Mouse (Mus musculus) hindbrain, embryonic 14.5 days (tissue): ENCODE measurements at regions not wholly inside any gene's neighbourhood (a gene's known extent, or its start where the extent isn't known, plus 50 kb on each side); places are given as distances from the start of the nearest gene placed in this dataset.

Experiments used
- ATAC-seq: fragments of 200-750 bp; cut with Nextera tagmentation; 2 replicates; pipeline ENCODE4 v1.8.0; 2017; ENCODE audit warnings: moderate number of reproducible peaks, mild to moderate bottlenecking, moderate TSS enrichment, moderate library complexity; ENCODE audit not compliant: low FRiP score
- DNase-seq: peaks from one replicate; pipeline ENCODE4 v3.0.0-alpha.2; 2015; ENCODE audit warnings: low spot score
- H3K27ac ChIP-seq: fragments of 300-500 bp; sonication (generic); 2 replicates; pipeline ENCODE4 v1.5.1; 2014; ENCODE audit warnings: mild to moderate bottlenecking, moderate library complexity
- H3K27me3 ChIP-seq: fragments of 300-500 bp; sonication (generic); 2 replicates; pipeline ENCODE4 v1.6.1; 2014; ENCODE audit warnings: mild to moderate bottlenecking, low read length, mixed read lengths; ENCODE audit not compliant: control insufficient read depth, insufficient read depth
- H3K36me3 ChIP-seq: fragments of 300-500 bp; sonication (generic); replicated peaks from 2 replicates; pipeline ENCODE4 v1.6.1; 2014; ENCODE audit not compliant: control insufficient read depth, insufficient read depth
- H3K4me1 ChIP-seq: fragments of 300-500 bp; sonication (generic); replicated peaks from 2 replicates; pipeline ENCODE4 v1.6.1; 2014; ENCODE audit warnings: antibody characterized with exemption, low read length, mixed read lengths; ENCODE audit not compliant: control insufficient read depth, insufficient read depth
- H3K4me2 ChIP-seq: fragments of 300-500 bp; sonication (generic); replicated peaks from 2 replicates; pipeline ENCODE4 v1.6.1; 2014; ENCODE audit warnings: mild to moderate bottlenecking, moderate library complexity
- H3K4me3 ChIP-seq: fragments of 300-500 bp; sonication (generic); replicated peaks from 2 replicates; pipeline ENCODE4 v1.5.1; 2014; ENCODE audit warnings: mild to moderate bottlenecking, low read length
- H3K9ac ChIP-seq: fragments of 300-500 bp; sonication (generic); 2 replicates; pipeline ENCODE4 v1.6.1; 2014
- H3K9me3 ChIP-seq: fragments of 300-500 bp; sonication (generic); 2 replicates; pipeline ENCODE4 v1.6.1; 2016; ENCODE audit warnings: low read length; ENCODE audit not compliant: control insufficient read depth
- WGBS: fragments of 180-500 bp; shearing (Covaris S2); extraction: QIAGEN DNeasy Blood & Tissue Kit; methylation state at CpG from one replicate; pipeline ENCODE4 v1.1.7; 2014; 5-methylcytosine and 5-hydroxymethylcytosine counted together

DNA sequence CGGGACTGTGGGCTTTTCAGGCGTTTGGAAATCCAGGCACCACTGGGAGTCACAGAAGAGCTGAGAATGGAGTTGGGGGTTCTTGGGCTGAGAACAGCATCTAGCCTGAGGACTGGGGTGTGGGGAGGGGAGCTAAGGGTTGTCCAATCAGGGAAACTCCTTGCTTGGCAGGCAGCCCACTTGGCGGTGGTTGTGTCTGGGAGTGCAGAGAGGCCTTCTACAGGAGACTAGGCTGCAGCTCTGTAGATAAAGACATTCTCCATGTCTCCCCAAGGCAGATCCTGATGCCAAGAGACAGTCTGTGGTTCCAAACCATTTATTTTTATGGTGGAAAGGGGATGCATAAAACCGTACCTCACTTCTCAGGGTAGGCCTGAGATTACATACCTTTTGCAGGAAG, 774.6 kb downstream of the Brinp1 start:
- Histone ChIP-seq H3K27ac (no peak overlapping the region), H3K4me1 (no peaks in the 10 kb centered on the region), H3K4me3 (no peak overlapping the region), H3K4me2 (no peak overlapping the region), H3K27me3 (no peaks in the 10 kb centered on the region), H3K36me3 (no peaks in the 10 kb centered on the region), H3K9me3 (no peaks in the 10 kb centered on the region), H3K9ac (no peak overlapping the region)
- no peak for DNase-seq
- WGBS: 79% methylated on average over 4 of the region's 4 CpGs
- ATAC-seq: no peak

DNA sequence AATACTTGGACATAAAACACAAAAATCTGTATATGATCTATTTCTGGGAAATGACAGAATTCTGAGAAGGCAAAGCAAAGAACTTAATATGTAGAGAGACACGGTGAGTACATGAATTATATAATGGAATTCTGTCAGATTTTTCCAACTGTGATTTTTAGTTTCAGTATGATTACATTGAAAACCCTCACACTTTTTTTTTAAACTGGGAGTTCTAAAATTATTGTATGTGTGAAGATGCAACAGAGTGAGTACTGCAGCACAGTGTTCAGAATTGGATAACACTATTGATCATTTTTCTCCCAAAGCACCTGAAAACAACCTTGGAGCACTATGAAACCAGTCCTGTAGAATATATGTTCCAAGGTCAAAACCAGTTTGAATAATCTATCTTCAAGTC, 797.7 kb downstream of the Brinp1 start:
- no peaks in the 10 kb centered on the region for H3K27me3 ChIP-seq
- DNase-seq (no peak), ATAC-seq (no peak)
- no peak overlapping the region for H3K4me2 ChIP-seq
- no peaks in the 10 kb centered on the region for H3K4me1 ChIP-seq
- 92% methylated on average over 1 of the region's 1 CpGs for WGBS
- H3K4me3 ChIP-seq: no peak overlapping the region
- no peak overlapping the region for H3K9ac ChIP-seq
- H3K9me3 ChIP-seq: no peaks in the 10 kb centered on the region
- no peak overlapping the region for H3K27ac ChIP-seq
- H3K36me3 ChIP-seq: no peaks in the 10 kb centered on the region

DNA sequence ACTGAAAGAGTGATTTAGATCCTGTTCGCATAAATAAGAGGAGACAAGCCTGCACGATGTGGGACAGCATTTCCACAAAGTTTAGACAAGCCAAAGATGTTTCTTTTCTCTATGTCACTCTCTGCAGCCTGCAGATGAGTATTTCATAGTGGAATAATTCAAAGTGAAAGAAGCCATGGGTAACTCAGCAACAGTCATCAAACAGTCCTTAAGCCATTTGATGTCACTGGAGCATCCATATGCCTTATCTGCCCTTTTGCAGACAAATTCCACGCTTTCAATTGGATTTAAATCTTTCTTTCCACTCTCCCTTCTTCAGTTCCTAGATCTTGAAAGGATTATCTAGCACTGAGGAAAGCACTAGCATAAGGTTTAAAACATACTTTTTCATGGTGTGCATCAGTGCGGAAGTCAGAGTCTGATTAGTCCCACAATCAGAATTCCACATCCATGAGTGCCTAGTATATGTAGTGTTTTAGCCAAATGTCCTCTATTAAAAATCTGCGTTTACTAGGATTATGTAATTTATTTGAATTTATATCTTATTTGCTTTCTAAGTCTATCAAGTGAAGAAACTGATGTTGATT, 805.6 kb downstream of the Brinp1 start:
- H3K4me2 ChIP-seq: no peak overlapping the region
- no peak for ATAC-seq
- no peaks in the 10 kb centered on the region for H3K9me3 ChIP-seq
- WGBS: 76% methylated on average over 5 of the region's 5 CpGs
- H3K27ac ChIP-seq: no peak overlapping the region
- H3K4me3 ChIP-seq: no peak overlapping the region
- no peak for DNase-seq
- no peaks in the 10 kb centered on the region for H3K4me1 ChIP-seq
- no peak overlapping the region for H3K9ac ChIP-seq
- H3K27me3 ChIP-seq: no peaks in the 10 kb centered on the region
- H3K36me3 ChIP-seq: no peaks in the 10 kb centered on the region

DNA sequence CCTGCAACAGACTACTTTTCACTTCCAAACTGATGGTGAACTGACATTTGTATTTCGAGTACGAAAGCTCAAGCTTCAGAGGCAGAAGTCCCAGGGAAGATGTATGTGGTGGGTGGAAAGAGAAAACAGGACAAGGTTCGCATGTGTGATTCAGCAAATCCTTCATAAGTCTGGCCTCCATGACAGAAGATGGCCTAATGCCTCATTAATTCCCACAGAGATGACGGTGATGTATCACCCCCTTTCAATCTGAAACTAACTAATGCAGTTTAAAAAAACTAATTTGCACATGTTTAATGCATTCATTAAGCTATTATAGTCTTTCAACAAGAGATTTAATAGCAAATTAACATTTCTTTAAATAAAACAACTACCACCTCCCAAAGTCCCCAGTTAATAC, 826.1 kb downstream of the Brinp1 start:
- no peak for ATAC-seq
- Histone ChIP-seq H3K4me2 (no peak overlapping the region), H3K4me1 (no peaks in the 10 kb centered on the region), H3K36me3 (no peaks in the 10 kb centered on the region), H3K9ac (no peak overlapping the region), H3K27me3 (no peaks in the 10 kb centered on the region), H3K4me3 (no peak overlapping the region), H3K9me3 (no peaks in the 10 kb centered on the region), H3K27ac (no peak overlapping the region)
- DNase-seq: no peak
- 39% methylated on average over 4 of the region's 4 CpGs for WGBS

DNA sequence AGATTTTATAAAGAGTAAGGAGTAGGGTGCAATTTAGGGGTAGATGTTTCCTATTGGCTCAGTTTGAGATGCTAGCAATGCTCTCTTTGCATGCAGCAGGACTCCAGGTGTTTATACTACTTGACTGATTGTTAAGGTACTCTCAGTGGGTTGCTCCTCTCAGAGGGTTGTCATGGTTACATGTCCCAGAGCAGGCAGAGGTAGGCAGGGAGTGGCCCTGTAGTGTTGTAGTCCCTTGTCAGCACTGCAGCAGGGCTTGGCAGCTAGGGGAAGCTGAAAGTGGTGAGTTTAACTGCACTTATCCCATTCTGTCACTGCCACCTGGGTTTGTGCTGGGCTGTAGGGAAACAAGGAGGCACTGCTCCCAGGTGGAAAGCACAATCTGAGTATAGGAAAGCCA, 839.7 kb downstream of the Brinp1 start:
- H3K27me3 ChIP-seq: no peaks in the 10 kb centered on the region
- H3K9ac ChIP-seq: no peak overlapping the region
- H3K9me3 ChIP-seq: no peaks in the 10 kb centered on the region
- H3K4me1 ChIP-seq: no peaks in the 10 kb centered on the region
- H3K27ac ChIP-seq: no peak overlapping the region
- H3K4me3 ChIP-seq: no peak overlapping the region
- ATAC-seq (no peak), DNase-seq (no peak)
- no peak overlapping the region for H3K4me2 ChIP-seq
- H3K36me3 ChIP-seq: no peaks in the 10 kb centered on the region

DNA sequence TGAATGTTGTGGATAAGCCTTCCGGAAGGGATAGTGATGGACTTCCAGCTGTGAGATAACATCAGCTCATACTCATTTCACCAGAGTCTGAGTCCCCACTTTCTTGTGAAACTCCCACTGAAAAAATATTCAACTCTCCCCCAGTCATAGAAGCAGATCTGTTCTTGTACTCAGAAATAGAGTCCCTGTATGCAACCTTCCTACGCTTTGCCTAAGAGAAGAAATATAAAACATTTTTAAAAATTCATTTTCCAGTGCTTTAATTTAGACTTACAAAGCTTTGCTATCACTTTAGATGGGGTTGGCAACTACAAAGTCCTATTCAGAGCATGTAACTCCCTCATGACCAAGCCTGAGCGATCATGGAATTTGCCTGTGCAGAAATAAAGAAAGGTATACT, 868.9 kb downstream of the Brinp1 start:
- DNase-seq (no peak), ATAC-seq (no peak)
- Histone ChIP-seq H3K27me3 (no peaks in the 10 kb centered on the region), H3K4me1 (no peaks in the 10 kb centered on the region), H3K9ac (no peak overlapping the region), H3K4me3 (no peak overlapping the region), H3K36me3 (no peaks in the 10 kb centered on the region), H3K27ac (no peak overlapping the region), H3K9me3 (no peaks in the 10 kb centered on the region), H3K4me2 (no peak overlapping the region)
- 88% methylated on average over 3 of the region's 3 CpGs for WGBS

DNA sequence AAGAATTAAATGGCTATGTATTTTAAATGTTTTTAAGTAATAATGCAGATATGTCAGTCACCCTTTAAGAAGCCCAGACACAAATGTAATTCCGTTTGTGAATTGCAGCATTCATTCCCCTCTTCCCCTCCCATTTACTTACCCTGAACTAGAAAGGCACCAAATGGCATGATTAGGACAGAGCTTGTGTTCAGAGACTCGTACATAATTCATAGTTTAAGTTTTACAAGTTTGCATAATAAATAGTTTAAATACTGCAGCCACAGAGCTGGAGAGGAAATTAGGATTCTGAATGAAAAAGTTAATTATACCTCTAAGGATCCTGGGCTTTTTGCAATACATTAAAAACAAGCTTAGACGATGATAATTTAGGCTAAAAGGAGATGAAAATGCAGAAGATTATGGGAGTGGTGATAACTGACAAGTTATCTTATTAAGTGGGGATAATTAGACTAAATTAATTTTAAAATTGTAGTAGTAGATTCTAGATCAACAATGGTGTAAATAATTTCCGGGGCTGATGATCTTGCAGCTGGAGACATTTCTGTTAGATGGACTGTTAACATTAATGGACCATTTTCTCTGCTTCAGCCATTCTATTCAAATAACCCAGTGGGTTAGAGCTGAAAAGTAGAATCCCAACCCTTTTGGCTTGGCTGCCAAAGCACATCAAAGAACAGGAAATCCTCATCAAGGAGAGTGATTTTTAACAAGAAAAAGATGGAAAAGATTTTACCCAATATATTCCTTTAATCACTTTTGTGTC, 897.2 kb downstream of the Brinp1 start:
- ATAC-seq: no peak
- no peak overlapping the region for H3K4me2 ChIP-seq
- no peak for DNase-seq
- no peak overlapping the region for H3K4me3 ChIP-seq
- no peaks in the 10 kb centered on the region for H3K9me3 ChIP-seq
- H3K27me3 ChIP-seq: no peaks in the 10 kb centered on the region
- no peaks in the 10 kb centered on the region for H3K36me3 ChIP-seq
- 64% methylated on average over 4 of the region's 4 CpGs for WGBS
- no peak overlapping the region for H3K9ac ChIP-seq
- no peak overlapping the region for H3K27ac ChIP-seq
- H3K4me1 ChIP-seq: no peaks in the 10 kb centered on the region

DNA sequence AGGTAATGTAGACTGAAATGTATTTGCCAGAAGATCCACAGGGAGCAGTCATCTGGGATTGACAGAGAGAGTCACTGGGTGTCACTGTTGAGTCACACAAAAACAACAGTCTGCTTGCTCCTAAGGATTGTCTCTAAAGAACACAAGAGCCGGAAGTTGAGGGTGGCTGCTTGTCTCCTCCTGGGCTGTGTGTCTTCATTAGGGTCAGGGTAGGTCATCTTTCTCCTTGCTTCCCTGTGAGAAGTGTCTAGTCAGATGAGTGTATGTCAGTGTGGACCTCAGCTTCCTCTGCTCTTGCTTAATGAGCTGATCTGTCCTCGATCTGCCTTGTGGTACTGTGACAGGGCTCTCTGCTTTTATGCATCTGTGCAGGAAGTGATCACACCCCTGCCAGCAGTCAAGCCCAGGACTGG, 931.3 kb downstream of the Brinp1 start:
- no peaks in the 10 kb centered on the region for H3K27me3 ChIP-seq
- ATAC-seq (peak; percentile 91), DNase-seq (peak; percentile 80)
- H3K9me3 ChIP-seq: no peaks in the 10 kb centered on the region
- 16% methylated on average over 2 of the region's 2 CpGs for WGBS
- peak overlapping the region; percentile 43; the same call in 1 of the 2 replicates for H3K27ac ChIP-seq
- H3K9ac ChIP-seq: no peak overlapping the region
- H3K4me3 ChIP-seq: no peak overlapping the region
- no peak overlapping the region for H3K4me2 ChIP-seq
- no peaks in the 10 kb centered on the region for H3K4me1 ChIP-seq
- H3K36me3 ChIP-seq: no peaks in the 10 kb centered on the region

DNA sequence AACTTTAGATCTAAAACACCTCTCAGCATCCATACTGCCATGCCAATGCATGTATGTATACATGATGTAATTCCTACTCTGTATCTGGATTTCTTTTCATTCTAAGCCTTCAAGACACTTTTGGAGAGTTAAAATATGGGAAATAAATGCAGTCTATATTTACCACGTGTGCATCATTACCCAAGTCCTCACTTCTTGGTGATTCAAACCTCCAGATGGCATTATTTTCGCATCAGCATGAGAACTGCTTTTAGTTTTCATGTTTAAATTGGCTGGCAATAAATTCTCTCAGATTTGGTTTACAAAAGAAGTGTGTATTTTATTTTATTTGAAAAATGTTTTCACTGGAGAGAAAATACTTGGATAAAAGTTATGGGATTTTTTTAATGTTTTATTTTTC, 942.8 kb downstream of the Brinp1 start:
- Histone ChIP-seq H3K27me3 (no peaks in the 10 kb centered on the region), H3K9ac (no peak overlapping the region), H3K4me1 (no peaks in the 10 kb centered on the region), H3K4me3 (no peak overlapping the region), H3K9me3 (no peaks in the 10 kb centered on the region), H3K36me3 (no peaks in the 10 kb centered on the region), H3K4me2 (no peak overlapping the region), H3K27ac (no peak overlapping the region)
- WGBS: 65% methylated on average over 2 of the region's 2 CpGs
- ATAC-seq (no peak), DNase-seq (no peak)
